Mouse (Mus musculus) intestine, embryonic 15.5 days (tissue): ENCODE measurements at regions not wholly inside any gene's neighbourhood (a gene's known extent, or its start where the extent isn't known, plus 50 kb on each side); places are given as distances from the start of the nearest gene placed in this dataset.
A peak's percentile ranks its signal among the peaks of the same experiment; 100 is the strongest.

Source experiments
- ATAC-seq: fragments of 200-750 bp; cut with Nextera tagmentation; 2 replicates; pipeline ENCODE4 v1.8.0; 2017; ENCODE audit warnings: moderate TSS enrichment, moderate library complexity
- H3K27ac ChIP-seq: fragments of 300-500 bp; sonication (generic); 2 replicates; pipeline ENCODE4 v1.5.1; 2015; ENCODE audit warnings: mild to moderate bottlenecking, inconsistent platforms
- H3K27me3 ChIP-seq: fragments of 300-500 bp; sonication (generic); replicated peaks from 2 replicates; pipeline ENCODE4 v1.6.1; 2015; ENCODE audit warnings: inconsistent platforms
- H3K36me3 ChIP-seq: fragments of 300-500 bp; sonication (generic); 2 replicates; pipeline ENCODE4 v1.6.1; 2015; ENCODE audit warnings: inconsistent platforms
- H3K4me1 ChIP-seq: fragments of 300-500 bp; sonication (generic); replicated peaks from 2 replicates; pipeline ENCODE4 v1.6.1; 2015; ENCODE audit warnings: inconsistent platforms
- H3K4me2 ChIP-seq: fragments of 300-500 bp; sonication (generic); replicated peaks from 2 replicates; pipeline ENCODE4 v1.6.1; 2015; ENCODE audit warnings: mild to moderate bottlenecking, inconsistent platforms
- H3K4me3 ChIP-seq: fragments of 300-500 bp; sonication (generic); replicated peaks from 2 replicates; pipeline ENCODE4 v1.5.1; 2015; ENCODE audit warnings: inconsistent platforms
- H3K9ac ChIP-seq: fragments of 300-500 bp; sonication (generic); 2 replicates; pipeline ENCODE4 v1.6.1; 2015; ENCODE audit warnings: inconsistent platforms
- H3K9me3 ChIP-seq: fragments of 300-500 bp; sonication (generic); 2 replicates; pipeline ENCODE4 v1.6.1; 2016; ENCODE audit warnings: inconsistent platforms
- WGBS: fragments of 180-500 bp; shearing (Covaris S2); methylation state at CpG from one replicate; pipeline ENCODE4 v1.1.7; 2015; 5-methylcytosine and 5-hydroxymethylcytosine counted together

DNA sequence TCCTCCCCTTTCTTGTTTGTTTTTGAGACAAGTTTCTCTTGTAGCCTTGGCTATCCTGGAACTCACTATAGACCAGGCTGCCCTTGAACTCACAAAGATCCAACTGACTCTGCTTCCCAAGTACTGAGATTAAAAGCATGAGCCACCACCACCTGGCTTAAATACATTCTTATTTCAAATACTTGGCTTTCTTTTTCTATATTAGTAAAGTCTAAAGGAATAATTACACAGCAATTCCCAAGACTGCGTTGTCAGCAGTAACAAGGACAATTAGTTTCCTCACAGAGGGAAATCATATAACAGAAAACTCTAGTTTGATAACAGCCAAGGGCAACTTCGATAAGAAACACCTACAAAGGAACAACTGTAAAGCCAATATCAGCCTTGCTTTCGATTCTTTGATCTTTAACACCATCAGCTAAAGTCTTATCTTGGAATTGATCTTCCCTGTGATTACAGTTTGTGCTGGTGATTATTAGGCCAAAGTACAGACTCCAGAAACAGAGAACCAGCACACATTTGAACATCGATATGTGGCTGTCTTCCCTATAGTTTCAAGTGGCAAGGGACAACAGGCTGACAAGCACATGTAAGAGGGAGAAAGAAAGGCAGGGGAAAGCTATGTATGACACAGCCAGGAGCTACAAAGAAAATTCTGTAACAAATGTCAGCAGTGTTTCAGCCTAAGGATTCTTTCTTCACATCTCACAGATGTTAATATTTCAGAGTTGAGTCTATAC, 76.0 kb upstream of the Malrd1 start:
- Histone ChIP-seq H3K27me3 (no peaks in the 10 kb centered on the region), H3K4me3 (no peak overlapping the region), H3K27ac (no peak overlapping the region), H3K9ac (no peak overlapping the region), H3K36me3 (no peaks in the 10 kb centered on the region), H3K4me2 (no peak overlapping the region), H3K4me1 (no peaks in the 10 kb centered on the region), H3K9me3 (no peaks in the 10 kb centered on the region)
- 63% methylated on average over 4 of the region's 4 CpGs for WGBS
- ATAC-seq, result peak; percentile 86

DNA sequence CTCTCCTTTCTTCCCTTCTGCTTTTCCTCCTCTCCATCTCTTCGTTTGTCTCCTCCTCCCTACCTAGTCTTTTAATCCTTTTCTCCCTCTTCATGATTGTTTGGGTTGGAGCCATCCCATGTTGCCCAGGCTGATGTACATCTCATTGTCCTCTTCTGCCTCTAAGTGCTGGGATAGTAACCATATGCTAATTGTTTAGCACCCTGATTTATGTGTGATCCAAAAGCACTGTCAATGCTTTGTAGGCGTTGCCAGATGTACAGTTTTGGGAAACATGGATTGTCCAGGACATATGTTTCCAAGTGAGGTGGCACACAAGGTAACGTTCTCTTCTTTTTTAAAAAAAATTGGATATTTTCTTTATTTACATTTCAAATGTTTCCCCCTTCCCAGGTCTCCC, 74.5 kb upstream of the Malrd1 start:
- no peak overlapping the region for H3K4me3 ChIP-seq
- no peak for ATAC-seq
- H3K9ac ChIP-seq, result no peak overlapping the region
- no peak overlapping the region for H3K27ac ChIP-seq
- 77% methylated on average over 3 of the region's 3 CpGs for WGBS
- no peak overlapping the region for H3K4me2 ChIP-seq
- no peaks in the 10 kb centered on the region for H3K9me3 ChIP-seq
- H3K27me3 ChIP-seq, result no peaks in the 10 kb centered on the region
- no peaks in the 10 kb centered on the region for H3K4me1 ChIP-seq
- no peaks in the 10 kb centered on the region for H3K36me3 ChIP-seq

- WGBS, result 52% methylated on average over 2 of the region's 2 CpGs
- no peak overlapping the region for H3K4me3 ChIP-seq
- H3K27me3 ChIP-seq, result no peaks in the 10 kb centered on the region
- no peaks in the 10 kb centered on the region for H3K4me1 ChIP-seq
- no peak overlapping the region for H3K27ac ChIP-seq
- no peaks in the 10 kb centered on the region for H3K36me3 ChIP-seq
- H3K9ac ChIP-seq, result no peak overlapping the region
- no peak overlapping the region for H3K4me2 ChIP-seq
- ATAC-seq, result no peak
- H3K9me3 ChIP-seq, result no peaks in the 10 kb centered on the region
Observed at GRCm38 (mm10) chr2:15469399-15469798, 56.9 kb upstream of the Malrd1 start.
